Mouse (Mus musculus) CH12.LX (cell line): Measurements from ENCODE around the gene Nbea.

ENCODE experiments used
- GABPA ChIP-seq: IDR thresholded peaks from 2 replicates; pipeline ENCODE4 v1.6.1; 2012; ENCODE audit warnings: low read depth, low read length, improper control_type of control experiment, inconsistent platforms; ENCODE audit not compliant: insufficient replicate concordance
- MAFK ChIP-seq: IDR thresholded peaks from 2 replicates; pipeline ENCODE4 v1.6.1; 2011; ENCODE audit warnings: low read length, improper control_type of control experiment; ENCODE audit not compliant: insufficient replicate concordance
- MAX ChIP-seq: IDR thresholded peaks from 2 replicates; pipeline ENCODE4 v1.6.1; 2011; ENCODE audit warnings: low read length, improper control_type of control experiment
- MXI1 ChIP-seq: IDR thresholded peaks from 2 replicates; pipeline ENCODE4 v1.6.1; 2011; ENCODE audit warnings: mild to moderate bottlenecking, low read depth, low read length, improper control_type of control experiment
- NRF1 ChIP-seq: IDR thresholded peaks from 2 replicates; pipeline ENCODE4 v1.6.1; 2014; ENCODE audit warnings: low read depth, mild to moderate bottlenecking, inconsistent platforms, low read length, improper control_type of control experiment, moderate library complexity
- POLR2AphosphoS2 ChIP-seq: IDR thresholded peaks from 2 replicates; pipeline ENCODE4 v1.6.1; 2011; ENCODE audit warnings: low read depth, low read length, improper control_type of control experiment

DNA sequence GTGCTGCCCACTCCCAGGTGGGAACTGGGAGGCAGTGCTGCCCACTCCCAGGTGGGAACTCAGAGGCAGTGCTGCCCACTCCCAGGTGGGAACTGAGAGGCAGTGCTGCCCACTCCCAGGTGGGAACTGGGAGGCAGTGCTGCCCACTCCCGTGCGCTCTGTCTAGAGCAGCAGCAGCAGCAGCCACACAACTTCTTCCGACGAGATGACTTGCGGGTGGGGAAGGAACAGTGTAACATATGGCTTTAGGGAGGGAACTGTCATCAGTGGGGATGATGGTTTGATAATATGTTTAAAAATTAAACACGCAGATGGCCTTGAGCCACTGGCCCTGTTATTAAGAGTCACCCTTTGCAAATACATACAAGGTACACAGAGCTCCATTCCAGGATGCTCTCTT lies 496.5 kb downstream of the Nbea start:
- TF ChIP-seq GABPA (no peak), MXI1 (no peak), POLR2AphosphoS2 (no peak), MAX (no peak), MAFK (no peak), NRF1 (no peak)
